Mouse (Mus musculus) liver, embryonic 13.5 days (tissue): ENCODE results near the gene Tnfsf12. TPM values are rescaled to one million over a fixed set of nuclear protein-coding genes. Genes with fewer than 3 reads are reported as not detected.

Experiments used
- ATAC-seq: fragments of 200-750 bp; cut with Nextera tagmentation; 2 replicates; pipeline ENCODE4 v1.8.0; 2017; ENCODE audit warnings: low read depth, mild to moderate bottlenecking, moderate number of reproducible peaks, moderate library complexity
- DNase-seq: peaks from one replicate; pipeline ENCODE4 v3.0.0; 2022
- H3K27ac ChIP-seq: fragments of 300-500 bp; sonication (generic); 2 replicates; pipeline ENCODE4 v1.5.1; 2015; ENCODE audit warnings: moderate library complexity, mild to moderate bottlenecking, inconsistent platforms
- H3K27me3 ChIP-seq: fragments of 300-500 bp; sonication (generic); 2 replicates; pipeline ENCODE4 v1.6.1; 2015; ENCODE audit warnings: mild to moderate bottlenecking, inconsistent platforms
- H3K36me3 ChIP-seq: fragments of 300-500 bp; sonication (generic); 2 replicates; pipeline ENCODE4 v1.6.1; 2015; ENCODE audit warnings: mild to moderate bottlenecking, inconsistent platforms
- H3K4me1 ChIP-seq: fragments of 300-500 bp; sonication (generic); replicated peaks from 2 replicates; pipeline ENCODE4 v1.6.1; 2015; ENCODE audit warnings: inconsistent platforms
- H3K4me2 ChIP-seq: fragments of 300-500 bp; sonication (generic); 2 replicates; pipeline ENCODE4 v1.6.1; 2015; ENCODE audit warnings: inconsistent platforms, mild to moderate bottlenecking, moderate library complexity
- H3K4me3 ChIP-seq: fragments of 300-500 bp; sonication (generic); replicated peaks from 2 replicates; pipeline ENCODE4 v1.5.1; 2015; ENCODE audit warnings: mild to moderate bottlenecking, inconsistent platforms
- H3K9ac ChIP-seq: fragments of 300-500 bp; sonication (generic); 2 replicates; pipeline ENCODE4 v1.6.1; 2015; ENCODE audit warnings: mild to moderate bottlenecking, inconsistent platforms
- H3K9me3 ChIP-seq: fragments of 300-500 bp; sonication (generic); replicated peaks from 2 replicates; pipeline ENCODE4 v1.6.1; 2016; ENCODE audit warnings: inconsistent platforms
- WGBS: fragments of 180-500 bp; shearing (Covaris S2); methylation state at CpG from one replicate; pipeline ENCODE4 v1.1.7; 2015; ENCODE audit not compliant: insufficient replicate concordance; 5-methylcytosine and 5-hydroxymethylcytosine counted together
- polyA plus RNA-seq: library from polyadenylated mRNA; unstranded; fragments of >200 nt; fragmentation: Nextera tagmentation; extraction: Ambion mirVana; gene quantifications from 2 replicates; pipeline ENCODE4 v1.2.1, GENCODE M21; 2015

Gene Tnfsf12
- polyA plus RNA-seq, 1 experiment from 2014 or later: 2.1 TPM

GRCm38 (mm10) chr11:69687061-69687460, 8.6 kb downstream of the Tnfsf12 start:
- Histone ChIP-seq H3K9me3 (no peaks in the 10 kb centered on the region), H3K4me2 (no peak overlapping the region), H3K27ac (peak overlapping the region; percentile 21; the same call in 1 of the 2 replicates), H3K27me3 (no peaks in the 10 kb centered on the region), H3K9ac (no peak overlapping the region), H3K4me3 (no peak overlapping the region), H3K4me1 (peaks cover 36% of the 10 kb centered on the region), H3K36me3 (no peaks in the 10 kb centered on the region)
- 66% methylated on average over 5 of the region's 5 CpGs for WGBS
- ATAC-seq (no peak), DNase-seq (no peak)

GRCm38 (mm10) chr11:69686377-69686776, 9.3 kb downstream of the Tnfsf12 start:
- DNase-seq: no peak
- Histone ChIP-seq H3K9me3 (no peaks in the 10 kb centered on the region), H3K27ac (peak overlapping the region; percentile 21; the same call in 1 of the 2 replicates), H3K36me3 (no peaks in the 10 kb centered on the region), H3K4me3 (no peak overlapping the region), H3K9ac (no peak overlapping the region), H3K4me1 (peaks cover 35% of the 10 kb centered on the region), H3K4me2 (no peak overlapping the region), H3K27me3 (no peaks in the 10 kb centered on the region)
- no peak for ATAC-seq
- WGBS: 36% methylated on average over 4 of the region's 4 CpGs

DNA sequence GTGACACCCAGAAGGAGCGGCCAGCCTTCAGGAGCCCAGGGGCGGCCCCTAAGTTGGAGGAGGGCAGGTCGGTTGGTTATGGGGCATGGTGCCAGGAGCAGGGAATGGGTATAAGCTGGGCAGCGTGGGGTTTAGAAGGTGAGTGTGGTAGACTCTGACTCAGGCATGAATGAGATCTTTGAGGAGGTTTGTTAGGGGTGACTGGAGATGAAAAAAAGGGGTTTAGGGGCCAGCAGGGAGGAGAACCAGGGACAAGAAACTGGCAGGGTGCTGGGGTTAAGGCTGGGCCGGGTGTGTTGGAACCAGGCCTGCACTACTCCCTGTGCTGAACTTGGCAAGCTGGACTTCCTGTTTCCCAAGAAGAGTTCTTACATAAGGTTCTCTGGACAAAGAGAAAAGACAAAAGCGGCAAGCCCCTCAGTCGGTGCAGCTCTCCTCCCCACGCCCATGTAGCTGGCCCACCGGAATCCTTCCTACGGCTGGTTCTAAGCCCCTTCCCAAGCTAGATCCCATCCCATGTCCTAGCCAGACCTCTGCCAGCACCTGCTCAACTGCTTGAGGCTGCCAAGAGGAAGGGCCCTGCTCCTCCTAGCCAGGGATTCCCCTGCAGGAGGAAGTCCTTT, 10.0 kb downstream of the Tnfsf12 start, which contains the start of gene Tnfsf13:
Gene Tnfsf13, minus strand, starts transcription at position 259 of the 623 bp plus-strand sequence.
- Histone ChIP-seq H3K27me3 (no peaks in the 10 kb centered on the region), H3K4me1 (peaks cover 41% of the 10 kb centered on the region), H3K4me3 (no peak within 1 kb of the TSS), H3K27ac (peak within 1 kb of the TSS; percentile 21), H3K36me3 (no peaks in the 10 kb centered on the region), H3K9me3 (no peaks in the 10 kb centered on the region), H3K4me2 (no peak within 1 kb of the TSS), H3K9ac (0 out of 2 replicates have a peak within 1 kb of the TSS, but pooled peaks have one; percentile 8)
- 64% methylated on average over 10 of the region's 10 CpGs for WGBS
- ATAC-seq: no peak
- DNase-seq: no peak

DNA sequence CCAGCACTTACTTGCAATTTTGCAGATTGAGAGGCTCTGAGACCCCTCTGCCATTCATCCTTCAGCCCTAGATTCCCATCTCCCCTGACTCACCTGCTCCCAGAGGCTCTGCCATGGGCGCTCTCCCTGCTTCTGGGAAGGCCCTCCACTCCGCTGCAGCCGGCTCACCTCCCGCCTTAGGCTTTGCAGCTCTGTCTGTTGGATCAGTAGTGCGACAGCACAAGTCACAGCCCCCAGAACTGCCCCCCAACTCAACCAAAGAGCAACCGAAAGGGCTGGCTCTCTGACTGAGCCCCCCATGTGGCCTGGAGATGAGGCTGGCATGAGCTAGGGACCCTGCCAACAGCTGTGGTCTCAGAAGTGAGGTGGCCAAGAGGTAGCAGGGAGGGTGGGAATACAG, 10.7 kb downstream of the Tnfsf12 start:
- no peak overlapping the region for H3K27ac ChIP-seq
- ATAC-seq (no peak), DNase-seq (no peak)
- H3K4me1 ChIP-seq: peaks cover 48% of the 10 kb centered on the region
- no peak overlapping the region for H3K4me2 ChIP-seq
- 81% methylated on average over 6 of the region's 6 CpGs for WGBS
- H3K36me3 ChIP-seq: peaks cover 6% of the 10 kb centered on the region
- no peak overlapping the region for H3K9ac ChIP-seq
- no peak overlapping the region for H3K4me3 ChIP-seq
- H3K9me3 ChIP-seq: no peaks in the 10 kb centered on the region
- no peaks in the 10 kb centered on the region for H3K27me3 ChIP-seq

GRCm38 (mm10) chr11:69684128-69684745, 11.4 kb downstream of the Tnfsf12 start:
- Histone ChIP-seq H3K9me3 (no peaks in the 10 kb centered on the region), H3K27ac (no peak overlapping the region), H3K4me3 (no peak overlapping the region), H3K4me1 (peaks cover 50% of the 10 kb centered on the region), H3K27me3 (no peaks in the 10 kb centered on the region), H3K36me3 (peaks cover 12% of the 10 kb centered on the region), H3K4me2 (no peak overlapping the region), H3K9ac (no peak overlapping the region)
- 71% methylated on average over 12 of the region's 12 CpGs for WGBS
- no peak for DNase-seq
- no peak for ATAC-seq

DNA sequence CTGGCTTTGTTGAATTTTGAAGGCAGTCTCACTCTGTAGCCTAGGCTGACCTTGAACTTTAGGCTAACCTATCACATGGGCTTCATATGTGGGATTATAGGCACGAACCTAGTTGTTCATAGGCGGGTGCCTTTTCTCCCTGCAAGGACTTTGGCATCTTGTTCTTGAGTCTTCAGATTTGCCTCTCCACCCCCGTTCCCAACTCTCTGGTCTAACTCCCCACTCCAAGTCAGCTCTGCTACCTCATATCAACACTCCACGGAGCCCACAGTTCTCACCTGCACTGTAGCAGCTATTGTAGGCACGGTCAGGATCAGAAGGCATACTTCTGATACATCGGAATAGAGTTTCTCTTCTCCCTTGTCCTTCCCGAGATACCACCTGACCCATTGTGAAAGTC, 12.1 kb downstream of the Tnfsf12 start:
- Histone ChIP-seq H3K4me1 (peaks cover 56% of the 10 kb centered on the region), H3K4me2 (no peak overlapping the region), H3K27ac (no peak overlapping the region), H3K36me3 (peaks cover 16% of the 10 kb centered on the region), H3K9ac (no peak overlapping the region), H3K9me3 (no peaks in the 10 kb centered on the region), H3K4me3 (no peak overlapping the region), H3K27me3 (no peaks in the 10 kb centered on the region)
- DNase-seq (no peak), ATAC-seq (no peak)
- 64% methylated on average over 7 of the region's 7 CpGs for WGBS

DNA sequence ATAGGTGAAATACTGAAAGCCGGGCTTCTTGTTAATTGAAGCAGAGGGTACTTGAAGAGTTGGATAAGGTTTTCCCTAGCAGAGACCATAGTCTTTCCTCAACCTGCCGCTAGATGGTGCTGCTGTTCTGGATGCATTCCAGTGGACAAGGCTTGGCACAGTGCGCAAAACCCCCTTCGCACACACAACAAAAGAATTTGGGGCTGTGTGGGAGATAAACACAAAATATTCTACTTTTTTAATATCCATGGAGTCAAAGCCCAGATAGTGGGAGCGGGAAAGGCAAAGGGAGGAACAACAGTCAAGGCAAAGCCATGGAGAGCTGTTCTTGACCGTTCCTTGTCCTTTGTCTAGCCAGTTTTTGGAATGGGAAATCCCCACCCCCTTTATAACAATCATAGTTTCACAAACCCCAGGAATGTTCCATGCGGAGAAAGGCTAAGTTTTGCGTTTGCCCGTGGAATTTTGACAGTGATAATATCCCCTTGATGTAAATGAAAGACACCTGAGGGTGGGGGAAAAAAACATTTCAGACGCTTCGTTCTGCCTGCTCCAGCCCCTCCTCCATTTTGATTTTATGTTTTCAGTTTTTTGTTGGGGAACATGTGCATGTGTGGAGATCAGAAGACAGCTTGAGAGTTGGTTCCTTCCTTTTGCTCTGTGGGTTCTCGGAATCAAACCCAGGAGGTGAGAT, 12.7 kb downstream of the Tnfsf12 start:
- Histone ChIP-seq H3K4me3 (peak overlapping the region; percentile 90; the same call in 1 of the 2 replicates), H3K9me3 (no peaks in the 10 kb centered on the region), H3K9ac (peak overlapping the region; percentile 39; the same call in 1 of the 2 replicates), H3K27me3 (no peaks in the 10 kb centered on the region), H3K4me1 (peaks cover 57% of the 10 kb centered on the region), H3K27ac (peak overlapping the region; percentile 92), H3K4me2 (peak overlapping the region; percentile 81), H3K36me3 (peaks cover 22% of the 10 kb centered on the region)
- no peak for ATAC-seq
- whole genome bisulfite sequencing: 29% methylated on average over 12 of the region's 12 CpGs
- peak; percentile 76 for DNase-seq

- WGBS: 24% methylated on average over 24 of the region's 24 CpGs
- DNase-seq (no peak), ATAC-seq (peak; percentile 19; the same call in 1 of the 2 replicates)
Observed at GRCm38 (mm10) chr11:69682209-69682839, 13.3 kb downstream of the Tnfsf12 start.

DNA sequence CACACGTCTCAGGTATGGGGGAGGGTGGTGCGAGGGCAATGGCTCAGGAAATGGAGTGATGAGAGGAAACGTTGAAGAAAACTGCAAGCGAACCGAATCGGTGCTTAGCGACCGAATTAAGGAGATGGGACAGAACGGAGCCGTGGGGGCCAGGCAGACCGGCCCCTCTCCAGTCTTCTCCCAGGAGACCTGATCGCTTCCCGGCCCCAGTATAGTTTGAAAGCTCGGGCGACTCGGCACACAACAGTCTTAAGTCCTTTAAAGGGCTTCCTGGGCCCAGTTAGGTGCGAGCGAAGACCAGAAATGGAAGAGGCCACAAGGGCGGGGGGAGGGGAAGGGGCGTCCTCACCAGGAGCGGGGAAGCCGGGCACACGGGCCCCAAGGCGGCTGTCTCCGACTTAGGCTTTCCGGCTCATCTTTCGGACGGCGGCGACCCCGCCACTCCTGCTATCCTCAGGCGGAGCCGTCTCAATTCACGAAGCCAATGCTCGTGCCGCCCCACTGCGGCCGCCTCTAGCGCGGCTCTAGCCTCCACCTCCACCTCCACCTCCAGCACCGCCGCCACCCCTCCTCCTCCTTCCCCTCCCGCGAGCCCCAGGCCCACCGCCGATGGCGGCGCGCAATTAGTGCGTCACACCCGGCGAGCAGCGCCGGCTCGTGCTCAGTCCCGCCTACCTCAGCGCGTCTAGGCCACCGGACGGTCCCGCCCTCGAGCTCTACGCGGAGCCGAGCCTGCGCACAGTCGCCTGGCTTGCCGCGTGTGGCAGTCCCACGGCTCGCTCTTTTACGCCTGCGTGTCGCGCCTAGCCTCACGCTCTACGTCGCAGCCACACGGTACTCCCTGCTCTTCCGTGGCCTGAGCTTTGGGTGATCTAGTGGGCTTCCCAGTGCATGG, 14.1 kb downstream of the Tnfsf12 start, which contains the start of gene Senp3:
Gene Senp3, minus strand, starts transcription at position 771 of the 895 bp plus-strand sequence.
- Histone ChIP-seq H3K9me3 (no peaks in the 10 kb centered on the region), H3K27ac (peak within 1 kb of the TSS; percentile 92), H3K4me2 (peak within 1 kb of the TSS; percentile 81), H3K36me3 (peaks cover 36% of the 10 kb centered on the region), H3K4me1 (peaks cover 51% of the 10 kb centered on the region), H3K9ac (peak within 1 kb of the TSS; percentile 89), H3K27me3 (no peaks in the 10 kb centered on the region), H3K4me3 (peak within 1 kb of the TSS; percentile 90)
- under 1% methylated on average over 77 of the region's 80 CpGs for WGBS
- ATAC-seq (peak; percentile 96), DNase-seq (peak; percentile 94)

More at GRCm38 (mm10) chr11:69682209-69682839, 13.3 kb downstream of the Tnfsf12 start:
- peak overlapping the region; percentile 81 for H3K4me2 ChIP-seq
- H3K27me3 ChIP-seq: no peaks in the 10 kb centered on the region
- peaks cover 28% of the 10 kb centered on the region for H3K36me3 ChIP-seq
- no peaks in the 10 kb centered on the region for H3K9me3 ChIP-seq
- H3K4me3 ChIP-seq: peak overlapping the region; percentile 90
- H3K27ac ChIP-seq: peak overlapping the region; percentile 92
- H3K9ac ChIP-seq: peak overlapping the region; percentile 89
- peaks cover 57% of the 10 kb centered on the region for H3K4me1 ChIP-seq

DNA sequence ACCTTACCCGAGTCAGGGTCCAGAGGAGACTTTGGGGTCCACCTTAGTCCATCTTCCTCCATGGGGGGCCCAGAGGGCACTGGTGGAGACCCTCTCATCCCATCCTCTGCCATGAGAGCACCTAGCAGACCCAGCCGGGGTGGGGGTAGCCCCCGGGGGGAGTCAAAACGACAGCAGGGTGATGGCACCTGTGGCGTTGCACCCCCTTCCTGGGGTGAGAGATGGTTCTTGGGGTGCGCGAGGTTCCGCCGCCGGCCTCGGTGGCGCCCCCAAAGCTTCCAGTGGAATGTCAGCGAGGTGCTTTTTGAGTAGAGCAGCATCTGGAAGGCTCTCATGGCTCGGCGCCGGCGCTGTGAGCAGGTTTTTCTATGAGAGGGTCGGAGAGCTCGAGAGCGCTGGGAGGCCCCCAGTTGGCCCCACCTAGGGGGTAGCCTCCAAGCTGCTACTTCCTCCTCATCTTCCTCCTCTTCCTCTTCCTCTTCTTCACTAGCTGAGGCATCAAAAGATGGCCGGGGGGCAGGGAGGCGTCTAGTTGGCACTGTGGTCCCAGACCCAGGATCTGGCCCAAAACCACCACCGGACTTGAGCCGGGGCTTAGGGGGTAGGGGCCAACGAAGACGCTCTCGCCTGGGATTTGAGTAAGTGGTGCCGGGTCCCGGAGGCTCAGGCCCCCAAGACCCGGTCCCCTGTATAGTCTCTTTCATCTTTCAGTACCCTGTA, 15.4 kb downstream of the Tnfsf12 start:
- no peaks in the 10 kb centered on the region for H3K27me3 ChIP-seq
- WGBS: 84% methylated on average over 30 of the region's 30 CpGs
- H3K36me3 ChIP-seq: peaks cover 49% of the 10 kb centered on the region
- peak overlapping the region; percentile 90 for H3K4me3 ChIP-seq
- DNase-seq: no peak
- H3K9me3 ChIP-seq: no peaks in the 10 kb centered on the region
- H3K4me1 ChIP-seq: peaks cover 49% of the 10 kb centered on the region
- peak overlapping the region; percentile 92; the same call in 1 of the 2 replicates for H3K27ac ChIP-seq
- H3K4me2 ChIP-seq: peak overlapping the region; percentile 81
- no peak for ATAC-seq
- H3K9ac ChIP-seq: peak overlapping the region; percentile 89
